Mouse (Mus musculus): ENCODE data around the gene Slc9a9.

The Slc9a9 gene

DNA sequence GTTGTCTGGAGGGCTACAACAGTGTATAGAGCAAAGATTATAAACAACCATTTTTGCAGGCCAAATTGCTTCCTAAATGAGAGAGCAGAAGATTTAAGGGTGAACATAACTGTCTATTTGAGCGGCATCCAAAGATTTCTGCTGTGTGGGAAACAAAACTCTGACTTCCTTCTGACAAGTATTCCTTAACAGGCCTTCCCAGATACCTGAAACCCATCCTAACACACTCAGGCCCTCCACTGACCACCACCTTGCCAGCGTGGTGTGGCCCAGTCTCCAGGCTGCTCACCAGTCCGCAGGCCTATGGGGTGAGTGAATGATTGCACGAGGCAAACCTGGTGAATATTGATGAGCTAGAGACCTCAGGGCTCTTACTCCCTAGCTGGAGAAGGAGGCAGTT is 557.3 kb downstream of the Slc9a9 start:
- DNase-seq = no peak

- DNase-seq = no peak
Observed at GRCm38 (mm10) chr9:95228123-95228522, 558.4 kb downstream of the Slc9a9 start.

DNA sequence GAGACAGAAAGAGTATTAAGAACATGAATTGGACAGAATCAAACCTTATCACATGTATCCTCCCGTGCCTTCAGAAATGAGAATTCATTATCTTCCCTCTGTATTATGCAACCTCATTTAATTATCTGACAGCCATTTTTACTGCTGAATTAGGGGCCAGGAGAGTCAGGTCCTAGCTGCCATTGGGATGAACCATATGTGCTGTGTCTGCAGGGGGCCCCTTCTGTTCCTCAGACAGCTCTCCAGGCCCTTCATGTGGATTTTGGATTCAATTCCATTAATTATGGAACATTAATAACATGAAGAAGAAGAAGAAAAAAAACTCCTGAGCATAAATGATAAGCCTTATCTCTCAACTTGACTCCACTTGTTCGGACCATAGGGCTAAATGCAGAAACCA is 559.4 kb downstream of the Slc9a9 start:
- no peak for DNase-seq

GRCm38 (mm10) chr9:95239900-95240299 is 570.2 kb downstream of the Slc9a9 start:
- DNase-seq = no peak

DNA sequence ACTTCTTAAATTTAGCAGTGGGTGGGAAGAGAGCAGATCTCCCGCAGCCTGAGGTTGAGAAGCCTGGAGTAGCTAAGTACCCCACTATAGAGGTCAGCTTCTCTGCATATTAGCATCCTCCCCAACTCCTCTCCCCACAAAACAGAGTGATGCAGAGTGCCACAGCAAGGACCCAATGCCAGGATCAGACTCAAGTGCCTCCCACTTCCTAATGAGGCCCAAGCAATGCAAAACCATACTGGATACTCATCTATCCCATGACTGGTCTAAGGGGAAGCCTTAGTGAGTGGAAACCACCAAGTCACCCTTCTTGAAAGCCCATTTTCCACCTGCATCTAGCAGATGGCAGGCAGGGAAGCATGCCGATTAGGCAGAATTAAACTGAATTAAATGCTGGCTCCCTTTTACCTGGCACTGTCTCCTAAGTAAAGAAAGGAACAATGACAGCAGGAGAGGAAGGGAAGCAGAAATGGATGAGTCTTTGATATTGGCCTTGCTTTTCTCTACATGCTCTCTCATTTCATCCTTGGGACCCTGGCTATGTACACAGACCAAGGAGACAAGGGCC is 573.0 kb downstream of the Slc9a9 start:
- no peak for DNase-seq

DNA sequence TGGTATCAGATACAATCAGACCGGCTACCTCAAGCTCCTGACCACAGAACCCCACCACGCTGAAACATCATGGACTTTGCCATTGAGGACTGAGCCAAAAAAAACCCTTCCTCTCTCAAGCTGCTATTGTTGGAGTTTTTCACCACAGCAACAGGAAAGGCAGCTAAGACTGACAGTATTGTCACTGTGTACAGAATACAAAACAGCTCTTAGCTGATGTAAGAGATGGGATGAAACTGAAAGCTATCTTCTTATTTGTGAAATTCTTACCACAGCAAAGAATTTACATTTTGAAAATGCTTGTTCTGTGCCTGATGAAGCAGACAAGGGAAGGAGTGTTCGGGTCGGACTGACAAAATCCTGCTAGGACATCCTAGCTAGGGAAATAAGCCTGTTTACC is 584.5 kb downstream of the Slc9a9 start:
- DNase-seq = no peak

GRCm38 (mm10) chr9:95255844-95256243 is 586.1 kb downstream of the Slc9a9 start:
- DNase-seq = no peak

DNA sequence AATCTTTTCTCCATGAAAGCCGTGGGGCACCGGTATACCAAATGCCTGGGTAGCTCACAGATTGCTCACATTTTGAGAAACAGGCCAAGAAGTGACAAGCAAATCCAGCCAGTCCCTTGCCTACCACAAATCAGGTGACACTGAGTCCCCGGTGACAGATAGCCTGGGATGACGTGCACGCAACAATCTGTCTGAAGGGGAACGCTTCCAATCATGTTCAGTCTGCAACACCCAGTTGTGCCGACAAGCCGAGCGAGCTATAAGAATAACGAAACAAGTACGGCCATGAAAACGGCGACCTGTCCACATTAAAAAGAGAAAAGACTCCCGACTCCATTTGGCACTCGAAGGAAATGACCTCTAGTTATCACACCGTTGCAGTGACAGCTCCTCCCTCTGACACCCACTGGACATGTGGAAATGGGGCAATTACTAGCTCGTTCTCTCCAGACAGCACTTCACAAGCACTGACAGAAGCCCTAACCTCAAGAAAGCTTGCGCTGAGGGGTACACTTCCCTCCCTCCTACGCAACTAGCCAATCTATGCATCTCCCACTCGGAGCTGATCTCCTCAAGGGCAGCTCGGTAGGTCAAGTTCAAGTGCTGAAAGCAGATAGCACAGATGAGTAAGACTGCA is 587.1 kb downstream of the Slc9a9 start:
- no peak for DNase-seq

- DNase-seq = no peak
Observed at GRCm38 (mm10) chr9:95262851-95263250, 593.1 kb downstream of the Slc9a9 start.

GRCm38 (mm10) chr9:95263867-95264509 is 594.3 kb downstream of the Slc9a9 start:
- no peak for DNase-seq

DNA sequence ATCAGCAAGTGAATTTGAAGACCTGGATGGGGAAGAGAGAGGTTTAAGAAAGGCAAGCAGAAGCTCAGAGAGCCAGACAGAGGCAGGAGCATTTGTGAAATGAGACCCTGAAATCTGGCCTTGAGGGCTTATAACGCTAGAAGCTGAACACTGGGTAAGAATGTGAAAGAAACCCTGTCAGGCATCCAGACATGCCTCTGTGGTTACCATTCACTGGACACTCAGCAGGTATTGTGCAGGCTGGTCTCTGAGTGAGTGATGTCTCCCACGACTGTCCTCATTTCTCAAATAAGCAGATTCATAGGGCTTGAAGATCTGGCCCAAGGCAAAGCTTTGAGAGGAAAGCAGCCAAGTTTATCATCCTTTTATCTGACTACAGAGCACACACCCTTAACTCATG is 596.5 kb downstream of the Slc9a9 start:
- no peak for DNase-seq

DNA sequence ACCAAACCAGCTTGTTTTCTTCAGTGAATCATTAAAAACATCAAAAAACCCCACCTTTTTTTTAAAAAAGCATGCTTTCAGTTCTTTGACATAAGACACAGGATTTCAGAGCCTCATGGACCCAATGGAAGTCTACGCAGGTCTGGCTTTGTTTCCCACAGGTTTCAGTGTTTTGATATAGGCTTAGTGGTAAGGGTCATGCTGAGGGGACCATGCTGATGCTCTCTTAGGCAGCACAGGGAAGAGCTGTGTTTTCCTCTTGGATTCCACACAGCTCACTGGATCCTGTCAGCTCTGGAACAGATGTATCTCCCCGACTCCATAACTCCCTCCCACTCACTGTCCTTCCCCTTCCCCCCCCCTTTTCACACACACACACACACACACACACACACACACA is 597.2 kb downstream of the Slc9a9 start:
- no peak for DNase-seq

DNA sequence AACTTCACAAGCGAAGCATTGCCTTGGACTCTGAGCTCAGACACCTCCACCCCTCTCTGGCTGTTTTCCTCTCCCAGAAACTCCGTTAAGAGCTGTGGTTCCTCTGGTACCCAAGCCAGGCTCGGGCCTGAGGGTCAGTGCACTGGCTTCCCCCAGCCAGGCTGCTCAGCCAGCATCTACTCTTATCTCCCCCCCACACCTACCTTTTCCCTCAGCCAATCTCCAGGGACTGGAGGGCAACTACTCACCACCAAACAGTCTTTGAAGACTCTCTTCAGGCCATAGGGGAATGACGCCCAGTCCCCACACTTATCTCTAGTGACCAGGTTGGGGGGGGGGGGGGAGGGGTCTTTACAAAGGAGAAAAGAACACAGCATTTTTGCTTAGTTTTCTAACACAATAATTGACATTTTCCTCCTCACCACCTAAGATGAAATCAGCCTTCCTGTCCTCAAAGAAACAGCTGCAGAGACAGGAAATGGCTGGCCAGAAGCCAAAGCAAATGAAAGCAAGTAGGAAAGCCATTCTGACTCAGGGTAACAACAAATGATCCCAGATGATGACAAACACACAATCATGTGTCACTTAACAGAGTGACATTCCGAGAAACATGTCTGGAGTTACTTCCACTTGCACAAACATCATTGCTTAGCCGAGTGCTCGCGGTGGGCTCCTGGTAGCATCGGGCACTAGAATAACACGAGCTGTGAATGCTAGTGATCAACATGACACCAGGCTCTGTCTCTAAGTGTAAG is 610.1 kb downstream of the Slc9a9 start:
- DNase-seq = peak; percentile 33 to 74
